Mouse (Mus musculus) central nervous system, embryonic 18 days (tissue): ENCODE data around the gene Entpd2. TPM values are rescaled to one million over a fixed set of nuclear protein-coding genes. Genes with fewer than 3 reads are reported as not detected.

Experiments
- polyA plus RNA-seq: library from polyadenylated mRNA; depleted of rRNA; stranded (reverse); fragments of >200 nt; gene quantifications from 2 replicates; pipeline ENCODE4 v1.2.3, GENCODE M21; 2012; rRNA removed

Entpd2 gene
- 9.8 and 11.4 TPM in 2 replicates for polyA plus RNA-seq

GRCm38 (mm10) chr2:25395721-25396596 lies at the start of gene Entpd2:
Gene Entpd2 (plus strand): TSS chr2:25395874.

GRCm38 (mm10) chr2:25356208-25357079 lies 39.2 kb upstream of the Entpd2 start, which contains the start of gene Dpp7:
Gene Dpp7 (minus strand): TSS chr2:25356359.

GRCm38 (mm10) chr2:25365091-25365761 lies 30.4 kb upstream of the Entpd2 start, which contains the start of gene Uap1l1:
Gene Uap1l1 (minus strand): TSS chr2:25365682.

GRCm38 (mm10) chr2:25371764-25372643 lies 23.7 kb upstream of the Entpd2 start, which contains the start of gene Sapcd2:
Gene Sapcd2 (plus strand): TSS chr2:25372321.

GRCm38 (mm10) chr2:25399051-25399450 lies 3.4 kb downstream of the Entpd2 start, which contains the start of gene Npdc1:
Gene Npdc1 (plus strand): TSS chr2:25399351.

GRCm38 (mm10) chr2:25422587-25423410 lies 27.1 kb downstream of the Entpd2 start, which contains the start of gene Fut7:
Gene Fut7 (plus strand): TSS chr2:25423267.

GRCm38 (mm10) chr2:25428442-25429236 lies 33.0 kb downstream of the Entpd2 start, which contains the start of gene Abca2:
Gene Abca2 (plus strand): TSS chr2:25428703.

Other genes with a start within 250 kb of the Entpd2 start
- 26.0 and 28.6 TPM in 2 replicates for gene Nrarp, start 215.1 kb upstream of the Entpd2 start, polyA plus RNA-seq
- 1.9 and 2.2 TPM in 2 replicates for gene Tor4a, start 199.0 kb upstream of the Entpd2 start, polyA plus RNA-seq
- gene Nelfb, start 184.4 kb upstream of the Entpd2 start, polyA plus RNA-seq = 69.1 and 73.7 TPM in 2 replicates
- 0.05 TPM in 1 of 2 replicates, not detected in the other for gene Stpg3, start 181.2 kb upstream of the Entpd2 start, polyA plus RNA-seq
- 0.13 TPM in 2 replicates for gene Fam166a, start 177.1 kb upstream of the Entpd2 start, polyA plus RNA-seq
- 424 and 435 TPM in 2 replicates for gene Tubb4b, start 171.2 kb upstream of the Entpd2 start, polyA plus RNA-seq
- 0.03 TPM in 1 of 2 replicates, not detected in the other for gene Slc34a3, start 161.5 kb upstream of the Entpd2 start, polyA plus RNA-seq
- gene Rnf224, start 159.1 kb upstream of the Entpd2 start, polyA plus RNA-seq = 0.05 TPM in 1 of 2 replicates, not detected in the other
- 126 and 144 TPM in 2 replicates for gene Rnf208, start 153.6 kb upstream of the Entpd2 start, polyA plus RNA-seq
- 0.37 and 3.0 TPM in 2 replicates for gene Cysrt1, start 153.4 kb upstream of the Entpd2 start, polyA plus RNA-seq
- 16.6 and 17.1 TPM in 2 replicates for gene AL732309.1, start 149.0 kb upstream of the Entpd2 start, polyA plus RNA-seq
- 22.0 and 25.2 TPM in 2 replicates for gene Tmem203, start 140.4 kb upstream of the Entpd2 start, polyA plus RNA-seq
- 6.2 and 6.9 TPM in 2 replicates for gene Tprn, start 133.3 kb upstream of the Entpd2 start, polyA plus RNA-seq
- gene Ssna1, start 123.4 kb upstream of the Entpd2 start, polyA plus RNA-seq = 123 TPM in 2 replicates
- 107 and 110 TPM in 2 replicates for gene Anapc2, start 123.4 kb upstream of the Entpd2 start, polyA plus RNA-seq
- not detected in 2 replicates for gene Tmem210, start 107.7 kb upstream of the Entpd2 start, polyA plus RNA-seq
- 0.05 TPM in 1 of 2 replicates, not detected in the other for gene Lrrc26, start 106.0 kb upstream of the Entpd2 start, polyA plus RNA-seq
- gene Grin1, start 76.7 kb upstream of the Entpd2 start, polyA plus RNA-seq = 60.3 and 61.9 TPM in 2 replicates
- gene Man1b1, start 63.5 kb upstream of the Entpd2 start, polyA plus RNA-seq = 24.1 and 24.3 TPM in 2 replicates
- 40.8 and 43.8 TPM in 2 replicates for gene Dpp7, start 39.5 kb upstream of the Entpd2 start, polyA plus RNA-seq
- gene Uap1l1, start 30.2 kb upstream of the Entpd2 start, polyA plus RNA-seq = 3.7 and 4.6 TPM in 2 replicates
- gene Sapcd2, start 23.6 kb upstream of the Entpd2 start, polyA plus RNA-seq = 16.3 and 17.1 TPM in 2 replicates
- gene Npdc1, start 3.5 kb downstream of the Entpd2 start, polyA plus RNA-seq = 549 and 616 TPM in 2 replicates
- 0.20 and 0.26 TPM in 2 replicates for gene Fut7, start 27.4 kb downstream of the Entpd2 start, polyA plus RNA-seq
- gene Abca2, start 32.8 kb downstream of the Entpd2 start, polyA plus RNA-seq = 42.3 and 48.1 TPM in 2 replicates
- 0.82 and 3.4 TPM in 2 replicates for gene Clic3, start 61.0 kb downstream of the Entpd2 start, polyA plus RNA-seq
- gene Paxx, start 65.2 kb downstream of the Entpd2 start, polyA plus RNA-seq = 155 and 156 TPM in 2 replicates
- gene Ptgds, start 74.2 kb downstream of the Entpd2 start, polyA plus RNA-seq = 539 and 800 TPM in 2 replicates
- gene Lcn12, start 98.0 kb downstream of the Entpd2 start, polyA plus RNA-seq = not detected in 2 replicates
- 30.0 and 36.6 TPM in 2 replicates for gene Fbxw5, start 104.9 kb downstream of the Entpd2 start, polyA plus RNA-seq
- gene C8g, start 105.8 kb downstream of the Entpd2 start, polyA plus RNA-seq = 2.5 and 4.0 TPM in 2 replicates
- 9.5 and 10.1 TPM in 2 replicates for gene Traf2, start 151.1 kb downstream of the Entpd2 start, polyA plus RNA-seq
- 200 and 205 TPM in 2 replicates for gene Edf1, start 162.0 kb downstream of the Entpd2 start, polyA plus RNA-seq
- 2.7 and 2.8 TPM in 2 replicates for gene Mamdc4, start 179.0 kb downstream of the Entpd2 start, polyA plus RNA-seq
- 149 and 150 TPM in 2 replicates for gene Phpt1, start 179.3 kb downstream of the Entpd2 start, polyA plus RNA-seq
- gene Ajm1, start 185.9 kb downstream of the Entpd2 start, polyA plus RNA-seq = 32.4 and 41.2 TPM in 2 replicates
- gene Rabl6, start 212.6 kb downstream of the Entpd2 start, polyA plus RNA-seq = 79.9 and 82.9 TPM in 2 replicates
- 0.04 TPM in 1 of 2 replicates, not detected in the other for gene Ccdc183, start 221.8 kb downstream of the Entpd2 start, polyA plus RNA-seq
- gene Tmem141, start 226.1 kb downstream of the Entpd2 start, polyA plus RNA-seq = 47.6 and 54.3 TPM in 2 replicates
- 1.3 and 2.2 TPM in 2 replicates for gene Fcna, start 232.2 kb downstream of the Entpd2 start, polyA plus RNA-seq